Mouse (Mus musculus) gastrocnemius, postnatal 4 days (tissue): ENCODE measurements around the gene Nfix. TPM values are rescaled to one million over a fixed set of nuclear protein-coding genes. Genes with fewer than 3 reads are reported as not detected.

Experiments
- DNase-seq, 2 experiments: peaks; one replicate each; pipeline ENCODE4 v3.0.0; 2021 to 2022; ENCODE audit warnings: low spot score in 2 of 2, mixed read lengths in 2 of 2
- total RNA-seq, 2 experiments: library from RNA; stranded (reverse); gene quantifications; 2 replicates each; pipeline ENCODE4 v1.2.3; 2021

Nfix gene
- total RNA-seq, 2 experiments from 2014 or later = 517 to 591 TPM

- peak in 1 of 2 experiments; percentile 40 for DNase-seq
Observed at GRCm38 (mm10) chr8:84723571-84723900, 76.6 kb downstream of the Nfix start.

- DNase-seq = peak in 1 of 2 experiments; percentile 84
Observed at GRCm38 (mm10) chr8:84722850-84723570, 77.1 kb downstream of the Nfix start, which contains the start of gene G430095P16Rik. Gene G430095P16Rik (plus strand): TSS chr8:84723007.

- DNase-seq = peak in 1 of 2 experiments; percentile 23
Observed at GRCm38 (mm10) chr8:84722530-84722849, 77.7 kb downstream of the Nfix start.

GRCm38 (mm10) chr8:84718959-84719690 lies 81.0 kb downstream of the Nfix start:
- no peak for DNase-seq

GRCm38 (mm10) chr8:84718476-84718875 lies 81.7 kb downstream of the Nfix start:
- DNase-seq = no peak

GRCm38 (mm10) chr8:84716790-84717189 lies 83.4 kb downstream of the Nfix start:
- no peak for DNase-seq

- DNase-seq = no peak
Observed at GRCm38 (mm10) chr8:84715893-84716468, 84.2 kb downstream of the Nfix start.

GRCm38 (mm10) chr8:84714161-84714560 lies 86.0 kb downstream of the Nfix start:
- DNase-seq = no peak

- DNase-seq = no peak
Observed at GRCm38 (mm10) chr8:84713381-84713780, 86.8 kb downstream of the Nfix start.

GRCm38 (mm10) chr8:84712759-84713120 lies 87.4 kb downstream of the Nfix start:
- no peak for DNase-seq

GRCm38 (mm10) chr8:84711933-84712758 lies 88.0 kb downstream of the Nfix start:
- peak in 1 of 2 experiments; percentile 72 for DNase-seq

GRCm38 (mm10) chr8:84711312-84711711 lies 88.8 kb downstream of the Nfix start:
- DNase-seq = no peak

- DNase-seq = no peak
Observed at GRCm38 (mm10) chr8:84709931-84710330, 90.2 kb downstream of the Nfix start.

GRCm38 (mm10) chr8:84708774-84709475 lies 91.2 kb downstream of the Nfix start:
- DNase-seq = peak; percentile 77 to 86

GRCm38 (mm10) chr8:84708071-84708541 lies 92.0 kb downstream of the Nfix start:
- DNase-seq = no peak

- DNase-seq = no peak
Observed at GRCm38 (mm10) chr8:84707267-84707883, 92.8 kb downstream of the Nfix start.

GRCm38 (mm10) chr8:84706610-84707266 lies 93.4 kb downstream of the Nfix start:
- DNase-seq = no peak

- DNase-seq = no peak
Observed at GRCm38 (mm10) chr8:84705960-84706359, 94.2 kb downstream of the Nfix start.
